Mouse (Mus musculus): ENCODE data around the gene Nr4a1. TPM values are rescaled to one million over a fixed set of nuclear protein-coding genes. Genes with fewer than 3 reads are reported as not detected.

Nr4a1 gene
- polyA plus RNA-seq, 1 experiment: 6.8 TPM

GRCm38 (mm10) chr15:101266132-101266963, 12.3 kb downstream of the Nr4a1 start:
- no peak for TF ChIP-seq FLI1 (IDR thresholded peaks at IDR 0.05; ENCODE audit: low read length)

GRCm38 (mm10) chr15:101267053-101268032, 13.3 kb downstream of the Nr4a1 start:
- no peak for TF ChIP-seq GATA1 (IDR thresholded peaks at IDR 0.05; ENCODE audit: borderline replicate concordance, low read length)
- no peak for TF ChIP-seq FLI1 (IDR thresholded peaks at IDR 0.05; ENCODE audit: low read length)
- H3K4me3 ChIP-seq (replicated peaks): peak overlapping the region; percentile 92
- H3K27me3 ChIP-seq (replicated peaks): peaks cover 64% of the 10 kb centered on the region
- H3K9me3 ChIP-seq: no peaks in the 10 kb centered on the region
- H3K4me1 ChIP-seq: peaks cover 73% of the 10 kb centered on the region
- peaks cover 24% of the 10 kb centered on the region for H3K36me3 ChIP-seq (replicated peaks; ENCODE audit: low read length)

More at GRCm38 (mm10) chr15:101266132-101266963, 12.3 kb downstream of the Nr4a1 start:
- H3K4me3 ChIP-seq (replicated peaks): peak overlapping the region; percentile 92
- peaks cover 61% of the 10 kb centered on the region for H3K27me3 ChIP-seq (replicated peaks)
- peaks cover 83% of the 10 kb centered on the region for H3K4me1 ChIP-seq
- H3K36me3 ChIP-seq (replicated peaks; ENCODE audit: low read length): peaks cover 15% of the 10 kb centered on the region
- no peaks in the 10 kb centered on the region for H3K9me3 ChIP-seq

DNA sequence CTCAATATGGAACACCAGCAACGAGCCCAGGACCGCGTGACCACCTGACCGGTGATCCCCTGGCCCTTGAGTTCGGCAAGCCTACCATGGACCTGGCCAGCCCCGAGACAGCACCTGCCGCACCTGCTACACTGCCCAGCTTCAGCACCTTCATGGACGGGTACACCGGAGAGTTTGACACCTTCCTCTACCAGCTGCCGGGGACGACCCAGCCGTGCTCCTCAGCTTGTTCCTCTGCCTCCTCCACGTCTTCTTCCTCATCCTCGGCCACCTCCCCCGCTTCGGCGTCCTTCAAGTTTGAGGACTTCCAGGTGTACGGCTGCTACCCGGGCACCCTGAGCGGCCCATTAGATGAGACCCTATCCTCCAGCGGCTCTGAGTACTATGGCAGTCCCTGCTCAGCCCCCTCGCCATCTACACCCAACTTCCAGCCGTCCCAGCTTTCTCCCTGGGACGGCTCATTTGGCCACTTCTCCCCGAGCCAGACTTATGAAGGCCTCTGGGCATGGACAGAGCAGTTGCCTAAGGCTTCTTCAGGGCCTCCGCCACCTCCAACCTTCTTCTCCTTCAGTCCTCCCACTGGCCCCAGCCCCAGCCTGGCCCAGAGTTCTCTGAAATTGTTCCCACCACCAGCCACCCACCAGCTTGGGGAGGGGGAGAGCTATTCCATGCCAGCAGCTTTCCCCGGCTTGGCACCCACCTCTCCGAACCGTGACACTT, 16.2 kb downstream of the Nr4a1 start:
- Histone ChIP-seq H3K9me3 (no peaks in the 10 kb centered on the region), H3K27me3 (replicated peaks) (peaks cover 65% of the 10 kb centered on the region), H3K36me3 (replicated peaks; ENCODE audit: low read length) (peaks cover 44% of the 10 kb centered on the region), H3K4me3 (replicated peaks) (no peak overlapping the region), H3K4me1 (peaks cover 52% of the 10 kb centered on the region)
- TF ChIP-seq FLI1 (IDR thresholded peaks at IDR 0.05; ENCODE audit: low read length): no peak
- TF ChIP-seq GATA1 (IDR thresholded peaks at IDR 0.05; ENCODE audit: borderline replicate concordance, low read length): no peak

- H3K4me1 ChIP-seq: peaks cover 48% of the 10 kb centered on the region
- H3K27me3 ChIP-seq (replicated peaks): peaks cover 60% of the 10 kb centered on the region
- no peak overlapping the region for H3K4me3 ChIP-seq (replicated peaks)
- H3K9me3 ChIP-seq: no peaks in the 10 kb centered on the region
- H3K36me3 ChIP-seq (replicated peaks; ENCODE audit: low read length): peaks cover 44% of the 10 kb centered on the region
- TF ChIP-seq GATA1 (IDR thresholded peaks at IDR 0.05; ENCODE audit: borderline replicate concordance, low read length) (no peak), FLI1 (IDR thresholded peaks at IDR 0.05; ENCODE audit: low read length) (no peak)
These were observed 17.0 kb downstream of the Nr4a1 start for GRCm38 (mm10) chr15:101271107-101271506.

- Histone ChIP-seq H3K4me1 (peaks cover 44% of the 10 kb centered on the region), H3K36me3 (replicated peaks; ENCODE audit: low read length) (peaks cover 44% of the 10 kb centered on the region), H3K9me3 (no peaks in the 10 kb centered on the region), H3K4me3 (replicated peaks) (no peak overlapping the region), H3K27me3 (replicated peaks) (peaks cover 62% of the 10 kb centered on the region)
- TF ChIP-seq GATA1 (IDR thresholded peaks at IDR 0.05; ENCODE audit: borderline replicate concordance, low read length) (no peak), FLI1 (IDR thresholded peaks at IDR 0.05; ENCODE audit: low read length) (no peak)
These were observed 17.4 kb downstream of the Nr4a1 start for GRCm38 (mm10) chr15:101271513-101271912.

- Histone ChIP-seq H3K27me3 (replicated peaks) (peaks cover 52% of the 10 kb centered on the region), H3K9me3 (no peaks in the 10 kb centered on the region), H3K36me3 (replicated peaks; ENCODE audit: low read length) (peaks cover 44% of the 10 kb centered on the region), H3K4me1 (peaks cover 18% of the 10 kb centered on the region), H3K4me3 (replicated peaks) (no peak overlapping the region)
- TF ChIP-seq GATA1 (IDR thresholded peaks at IDR 0.05; ENCODE audit: borderline replicate concordance, low read length) (no peak), FLI1 (IDR thresholded peaks at IDR 0.05; ENCODE audit: low read length) (no peak)
These were observed 20.3 kb downstream of the Nr4a1 start for GRCm38 (mm10) chr15:101274380-101274779.

GRCm38 (mm10) chr15:101277351-101277899, 23.4 kb downstream of the Nr4a1 start:
- H3K4me1 ChIP-seq: peaks cover 16% of the 10 kb centered on the region
- peaks cover 20% of the 10 kb centered on the region for H3K36me3 ChIP-seq (replicated peaks; ENCODE audit: low read length)
- TF ChIP-seq FLI1 (IDR thresholded peaks at IDR 0.05; ENCODE audit: low read length) (no peak), GATA1 (IDR thresholded peaks at IDR 0.05; ENCODE audit: borderline replicate concordance, low read length) (no peak)
- peaks cover 37% of the 10 kb centered on the region for H3K27me3 ChIP-seq (replicated peaks)
- H3K4me3 ChIP-seq (replicated peaks): no peak overlapping the region
- H3K9me3 ChIP-seq: no peaks in the 10 kb centered on the region

DNA sequence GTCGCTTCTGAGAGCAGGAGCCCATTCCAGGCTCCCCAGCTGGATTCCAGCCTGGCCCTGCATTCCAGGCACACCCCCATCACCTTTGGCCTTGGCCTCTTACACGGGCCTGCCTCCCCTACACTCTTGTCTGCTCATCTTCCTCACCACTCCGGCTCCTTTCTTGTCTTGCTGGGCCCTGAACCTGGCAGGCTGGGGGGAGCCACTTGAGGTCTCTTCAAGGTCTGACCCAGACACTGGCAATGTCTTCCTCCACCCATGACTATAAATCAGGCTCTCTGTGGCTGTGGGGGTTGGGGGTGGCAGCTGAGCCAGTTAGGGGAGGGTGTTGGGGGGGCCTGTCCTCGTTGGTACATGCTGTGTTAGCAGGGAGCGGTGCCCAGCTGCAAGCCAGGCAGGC, 24.5 kb downstream of the Nr4a1 start:
- Histone ChIP-seq H3K4me1 (peaks cover 24% of the 10 kb centered on the region), H3K36me3 (replicated peaks; ENCODE audit: low read length) (peaks cover 8% of the 10 kb centered on the region), H3K9me3 (no peaks in the 10 kb centered on the region), H3K27me3 (replicated peaks) (peaks cover 29% of the 10 kb centered on the region), H3K4me3 (replicated peaks) (no peak overlapping the region)
- TF ChIP-seq GATA1 (IDR thresholded peaks at IDR 0.05; ENCODE audit: borderline replicate concordance, low read length) (no peak), FLI1 (IDR thresholded peaks at IDR 0.05; ENCODE audit: low read length) (no peak)

GRCm38 (mm10) chr15:101279430-101279999, 25.4 kb downstream of the Nr4a1 start:
- Histone ChIP-seq H3K9me3 (no peaks in the 10 kb centered on the region), H3K27me3 (replicated peaks) (peaks cover 28% of the 10 kb centered on the region), H3K36me3 (replicated peaks; ENCODE audit: low read length) (no peaks in the 10 kb centered on the region), H3K4me1 (peaks cover 26% of the 10 kb centered on the region), H3K4me3 (replicated peaks) (no peak overlapping the region)
- TF ChIP-seq FLI1 (IDR thresholded peaks at IDR 0.05; ENCODE audit: low read length) (no peak), GATA1 (IDR thresholded peaks at IDR 0.05; ENCODE audit: borderline replicate concordance, low read length) (no peak)
